Mouse (Mus musculus) midbrain, postnatal 0 days (tissue): ENCODE measurements around the gene Pmm1. TPM values are rescaled to one million over a fixed set of nuclear protein-coding genes. Genes with fewer than 3 reads are reported as not detected.

ENCODE experiments used
- ATAC-seq: fragments of 200-750 bp; cut with Nextera tagmentation; 2 replicates; pipeline ENCODE4 v1.8.0; 2017; ENCODE audit warnings: moderate number of reproducible peaks, mild to moderate bottlenecking, moderate TSS enrichment, moderate library complexity; ENCODE audit not compliant: low FRiP score
- DNase-seq: peaks from one replicate; pipeline ENCODE4 v3.0.0-alpha.2; 2015; ENCODE audit warnings: low spot score
- H3K27ac ChIP-seq: fragments of 300-500 bp; sonication (generic); 2 replicates; pipeline ENCODE4 v1.5.1; 2014; ENCODE audit warnings: low read depth, mild to moderate bottlenecking, low read length, mixed read lengths
- H3K27me3 ChIP-seq: fragments of 300-500 bp; sonication (generic); 2 replicates; pipeline ENCODE4 v1.6.1; 2014; ENCODE audit warnings: low read length, control low read depth, mixed read lengths; ENCODE audit not compliant: insufficient read depth
- H3K36me3 ChIP-seq: fragments of 300-500 bp; sonication (generic); 2 replicates; pipeline ENCODE4 v1.6.1; 2014; ENCODE audit warnings: low read length, control low read depth, mixed read lengths; ENCODE audit not compliant: insufficient read depth
- H3K4me1 ChIP-seq: fragments of 300-500 bp; sonication (generic); 2 replicates; pipeline ENCODE4 v1.6.1; 2014; ENCODE audit warnings: mild to moderate bottlenecking, control low read depth, antibody characterized with exemption, low read length, mixed read lengths; ENCODE audit not compliant: insufficient read depth
- H3K4me2 ChIP-seq: fragments of 300-500 bp; sonication (generic); 2 replicates; pipeline ENCODE4 v1.6.1; 2014; ENCODE audit warnings: low read depth, mild to moderate bottlenecking, low read length, mixed read lengths; ENCODE audit not compliant: poor library complexity, severe bottlenecking
- H3K4me3 ChIP-seq: fragments of 300-500 bp; sonication (generic); 2 replicates; pipeline ENCODE4 v1.5.1; 2014; ENCODE audit warnings: low read depth, mild to moderate bottlenecking, low read length, moderate library complexity
- H3K9ac ChIP-seq: fragments of 300-500 bp; sonication (generic); replicated peaks from 2 replicates; pipeline ENCODE4 v1.6.1; 2014; ENCODE audit warnings: mild to moderate bottlenecking, low read length, moderate library complexity, mixed read lengths; ENCODE audit not compliant: poor library complexity, severe bottlenecking
- H3K9me3 ChIP-seq: fragments of 300-500 bp; sonication (generic); 2 replicates; pipeline ENCODE4 v1.6.1; 2016; ENCODE audit warnings: low read length, control low read depth
- CTCF ChIP-seq: IDR thresholded peaks from 2 replicates; pipeline ENCODE4 v1.5.1; 2016; ENCODE audit warnings: antibody characterized with exemption, mild to moderate bottlenecking
- WGBS: fragments of 180-500 bp; shearing (Covaris S2); extraction: QIAGEN DNeasy Blood & Tissue Kit; methylation state at CpG from one replicate; pipeline ENCODE4 v1.1.7; 2014; 5-methylcytosine and 5-hydroxymethylcytosine counted together
- polyA plus RNA-seq: library from polyadenylated mRNA; unstranded; fragments of >200 nt; fragmentation: Nextera tagmentation; extraction: Ambion mirVana; gene quantifications from 2 replicates; pipeline ENCODE4 v1.2.1, GENCODE M21; 2015
- total RNA-seq: library from RNA; depleted of rRNA; stranded (reverse); fragments of >200 nt; gene quantifications from 2 replicates; pipeline ENCODE4 v1.2.3, GENCODE M21; 2014

Gene Pmm1
- total and polyA plus RNA-seq, 2 experiments from 2014 or later, result 122 to 172 TPM

DNA sequence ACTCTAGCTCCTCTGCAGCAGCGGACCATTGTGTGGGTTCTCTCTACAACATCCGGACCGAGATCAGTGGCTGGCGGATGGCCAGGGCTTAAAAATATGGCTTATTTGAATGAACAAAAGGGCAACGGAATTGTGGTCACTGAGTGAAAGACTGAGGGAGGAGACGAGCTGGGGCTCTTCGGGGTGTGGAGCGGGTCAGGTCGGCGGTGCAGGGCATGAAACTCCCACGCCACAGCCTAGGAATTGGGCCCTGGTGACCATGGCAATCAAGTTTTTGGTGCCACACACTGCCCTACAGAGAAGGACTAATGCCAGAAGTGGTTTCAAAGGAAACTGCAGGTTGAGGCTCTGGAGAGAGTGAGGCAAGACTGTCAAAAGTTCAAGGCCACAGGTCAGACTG, 32.5 kb downstream of the Pmm1 start:
- DNase-seq (peak; percentile 71), ATAC-seq (no peak)
- Histone ChIP-seq H3K4me1 (peaks cover 11% of the 10 kb centered on the region), H3K4me3 (no peak overlapping the region), H3K4me2 (no peak overlapping the region), H3K27me3 (no peaks in the 10 kb centered on the region), H3K9ac (no peak overlapping the region), H3K27ac (0 out of 2 replicates have a peak overlapping the region, but pooled peaks have one; percentile 14), H3K9me3 (no peaks in the 10 kb centered on the region), H3K36me3 (0 out of 2 replicates have a peak, but pooled peaks cover 2% of the 10 kb centered on the region)
- whole genome bisulfite sequencing, result 40% methylated on average over 11 of the region's 11 CpGs
- no peak for TF ChIP-seq CTCF

- H3K4me1 ChIP-seq, result peaks cover 11% of the 10 kb centered on the region
- no peak for ATAC-seq
- TF ChIP-seq CTCF, result no peak
- no peaks in the 10 kb centered on the region for H3K27me3 ChIP-seq
- H3K27ac ChIP-seq, result peak overlapping the region; percentile 14; the same call in 1 of the 2 replicates
- no peak overlapping the region for H3K4me3 ChIP-seq
- 40% methylated on average over 4 of the region's 4 CpGs for WGBS
- no peak overlapping the region for H3K4me2 ChIP-seq
- H3K36me3 ChIP-seq, result 0 out of 2 replicates have a peak, but pooled peaks cover 4% of the 10 kb centered on the region
- peak; percentile 51 for DNase-seq
- H3K9me3 ChIP-seq, result no peaks in the 10 kb centered on the region
- H3K9ac ChIP-seq, result no peak overlapping the region
Measured at GRCm38 (mm10) chr15:81927741-81928140, 33.0 kb downstream of the Pmm1 start.

DNA sequence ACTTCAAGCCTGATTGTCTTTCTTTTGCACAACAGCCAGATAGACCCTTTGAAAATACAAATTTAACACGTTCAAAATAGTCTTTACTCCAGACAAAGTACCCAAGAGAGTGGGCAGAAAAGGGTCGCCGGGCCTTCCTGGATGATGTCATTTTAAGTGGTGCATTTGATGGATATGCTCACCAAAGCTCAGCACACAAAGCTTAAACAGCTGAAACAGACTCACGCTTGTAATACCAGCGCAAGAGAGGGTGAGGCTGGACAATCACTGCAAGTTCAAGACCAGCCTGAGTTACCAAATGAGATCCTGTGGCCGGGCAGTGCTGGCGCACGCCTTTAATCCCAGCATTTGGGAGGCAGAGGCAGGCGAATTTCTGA, 34.3 kb downstream of the Pmm1 start:
- Histone ChIP-seq H3K27ac (peak overlapping the region; percentile 73), H3K4me3 (peak overlapping the region; percentile 70), H3K4me2 (peak overlapping the region; percentile 89), H3K27me3 (no peaks in the 10 kb centered on the region), H3K9me3 (no peaks in the 10 kb centered on the region), H3K4me1 (peaks cover 11% of the 10 kb centered on the region), H3K36me3 (0 out of 2 replicates have a peak, but pooled peaks cover 4% of the 10 kb centered on the region), H3K9ac (peak overlapping the region; percentile 42; the same call in 1 of the 2 replicates)
- 25% methylated on average over 9 of the region's 9 CpGs for WGBS
- TF ChIP-seq CTCF, result no peak
- DNase-seq, result no peak
- ATAC-seq, result no peak; the same call in 1 of the 2 replicates

DNA sequence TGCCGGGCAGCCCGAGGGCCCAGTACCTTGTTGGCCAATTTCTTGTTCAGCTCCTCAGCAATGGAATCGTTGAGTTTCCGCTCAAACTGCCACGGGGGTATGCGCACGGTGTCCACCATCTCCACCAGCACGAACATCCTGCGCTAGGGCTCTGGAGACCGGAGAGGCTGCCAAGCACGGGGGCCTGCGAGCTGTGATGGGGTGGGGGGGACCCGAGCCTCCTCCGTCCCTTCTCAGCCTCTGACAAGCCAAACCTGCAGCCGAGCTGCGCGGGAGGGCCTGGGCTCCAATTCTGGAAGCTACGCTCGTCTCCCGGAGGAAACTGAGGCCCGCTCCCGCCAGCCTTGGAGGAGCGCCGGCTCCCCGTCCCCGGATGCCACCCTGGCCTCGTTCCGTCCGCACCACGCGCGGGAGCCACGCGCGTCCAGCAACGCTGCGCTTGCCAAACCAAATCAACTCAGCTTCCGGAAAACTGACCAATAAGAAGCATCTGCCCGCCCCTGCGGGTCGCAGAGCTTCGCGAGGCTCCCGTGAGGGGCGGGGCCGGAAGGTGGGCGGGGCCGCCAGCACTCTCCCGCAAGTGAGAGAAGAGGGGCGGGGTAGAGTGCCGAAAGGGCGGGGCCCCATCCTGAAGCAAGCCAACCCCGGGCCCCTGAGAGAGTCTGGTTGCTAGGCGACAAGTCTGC, 34.8 kb downstream of the Pmm1 start, which contains the start of gene Polr3h:
Polr3h (minus strand) TSS at position 481 of the 686 bp plus-strand sequence.
- Histone ChIP-seq H3K9me3 (no peaks in the 10 kb centered on the region), H3K27ac (peak within 1 kb of the TSS; percentile 80), H3K36me3 (0 out of 2 replicates have a peak, but pooled peaks cover 4% of the 10 kb centered on the region), H3K27me3 (no peaks in the 10 kb centered on the region), H3K9ac (peak within 1 kb of the TSS; percentile 72), H3K4me1 (peaks cover 11% of the 10 kb centered on the region), H3K4me2 (peak within 1 kb of the TSS; percentile 89), H3K4me3 (peak within 1 kb of the TSS; percentile 70)
- 1% methylated on average over 50 of the region's 54 CpGs for WGBS
- peak; percentile 95 for ATAC-seq
- TF ChIP-seq CTCF, result no peak
- DNase-seq, result peak; percentile 98

GRCm38 (mm10) chr15:81924933-81925332, 35.8 kb downstream of the Pmm1 start:
- TF ChIP-seq CTCF, result no peak
- WGBS, result 83% methylated on average over 11 of the region's 11 CpGs
- Histone ChIP-seq H3K27me3 (no peaks in the 10 kb centered on the region), H3K4me2 (peak overlapping the region; percentile 89), H3K36me3 (0 out of 2 replicates have a peak, but pooled peaks cover 4% of the 10 kb centered on the region), H3K4me3 (peak overlapping the region; percentile 70), H3K9me3 (no peaks in the 10 kb centered on the region), H3K27ac (peak overlapping the region; percentile 80; the same call in 1 of the 2 replicates), H3K4me1 (peaks cover 11% of the 10 kb centered on the region), H3K9ac (peak overlapping the region; percentile 72)
- ATAC-seq, result no peak
- no peak for DNase-seq

GRCm38 (mm10) chr15:81921255-81921654, 39.5 kb downstream of the Pmm1 start:
- no peak overlapping the region for H3K4me3 ChIP-seq
- WGBS, result 64% methylated on average over 5 of the region's 5 CpGs
- H3K4me2 ChIP-seq, result no peak overlapping the region
- peaks cover 15% of the 10 kb centered on the region for H3K36me3 ChIP-seq
- H3K27ac ChIP-seq, result peak overlapping the region; percentile 47
- peaks cover 11% of the 10 kb centered on the region for H3K4me1 ChIP-seq
- ATAC-seq (no peak), DNase-seq (peak; percentile 34)
- H3K27me3 ChIP-seq, result no peaks in the 10 kb centered on the region
- no peaks in the 10 kb centered on the region for H3K9me3 ChIP-seq
- H3K9ac ChIP-seq, result no peak overlapping the region
- no peak for TF ChIP-seq CTCF
